Mouse (Mus musculus) CD8-positive naive resting alpha-beta T cell, adult 57 days (primary cell): Measurements from ENCODE around the gene Gm11099. TPM values are rescaled to one million over a fixed set of nuclear protein-coding genes. Genes with fewer than 3 reads are reported as not detected.

Source experiments
- total RNA-seq: library from RNA; stranded (reverse); gene quantifications from one replicate; pipeline ENCODE4 v1.2.4, GENCODE M21; 2023

Gene Gm11099
- not detected for total RNA-seq

GRCm38 (mm10) chr2:58859134-58859533 is at the start of gene Gm11099:
Gene Gm11099 (plus strand): TSS chr2:58859434.

